Mouse (Mus musculus): Measurements from ENCODE around the gene Klhl32. TPM values are rescaled to one million over a fixed set of nuclear protein-coding genes. Genes with fewer than 3 reads are reported as not detected.
"Not testable (repeated sequence)": the region's sequence is repeated elsewhere in the genome, so short reads cannot be mapped to it uniquely, and the experiment has no call there.

The Klhl32 gene
- polyA plus RNA-seq, 1 experiment = not detected

GRCm38 (mm10) chr4:24670007-24670406 lies 180.9 kb downstream of the Klhl32 start:
- Histone ChIP-seq H3K4me1 (ENCODE audit: control insufficient read depth, insufficient read depth, low read length) (no peaks in the 10 kb centered on the region), H3K27ac (ENCODE audit: insufficient read depth, low read depth, low read length) (no peak overlapping the region), H3K4me3 (ENCODE audit: insufficient read depth, low read length) (no peak overlapping the region)
- no peak for TF ChIP-seq POLR2A (IDR thresholded peaks at IDR 0.05; ENCODE audit: borderline replicate concordance, low read depth, low read length)
- no peak for TF ChIP-seq CTCF (IDR thresholded peaks at IDR 0.05; ENCODE audit: low read depth, low read length)

- no peak for TF ChIP-seq POLR2A (IDR thresholded peaks at IDR 0.05; ENCODE audit: borderline replicate concordance, low read depth, low read length)
- TF ChIP-seq CTCF (IDR thresholded peaks at IDR 0.05; ENCODE audit: low read depth, low read length) = no peak
- Histone ChIP-seq H3K4me1 (ENCODE audit: control insufficient read depth, insufficient read depth, low read length) (no peaks in the 10 kb centered on the region), H3K27ac (ENCODE audit: insufficient read depth, low read depth, low read length) (no peak overlapping the region), H3K4me3 (ENCODE audit: insufficient read depth, low read length) (no peak overlapping the region)
Observed at GRCm38 (mm10) chr4:24659218-24659617, 191.7 kb downstream of the Klhl32 start.

GRCm38 (mm10) chr4:24644735-24645134 lies 206.2 kb downstream of the Klhl32 start:
- H3K4me3 ChIP-seq (ENCODE audit: insufficient read depth, low read length); H3K4me1 ChIP-seq (ENCODE audit: control insufficient read depth, insufficient read depth, low read length); H3K27ac ChIP-seq (ENCODE audit: insufficient read depth, low read depth, low read length): not testable (repeated sequence)

- H3K4me3 ChIP-seq (ENCODE audit: insufficient read depth, low read length) = no peak overlapping the region
- no peak overlapping the region for H3K27ac ChIP-seq (ENCODE audit: insufficient read depth, low read depth, low read length)
- no peak for TF ChIP-seq POLR2A (IDR thresholded peaks at IDR 0.05; ENCODE audit: borderline replicate concordance, low read depth, low read length)
- no peak for TF ChIP-seq CTCF (IDR thresholded peaks at IDR 0.05; ENCODE audit: low read depth, low read length)
- no peaks in the 10 kb centered on the region for H3K4me1 ChIP-seq (ENCODE audit: control insufficient read depth, insufficient read depth, low read length)
Observed at GRCm38 (mm10) chr4:24642306-24642705, 208.6 kb downstream of the Klhl32 start.

- Histone ChIP-seq H3K4me1 (ENCODE audit: control insufficient read depth, insufficient read depth, low read length) (no peaks in the 10 kb centered on the region), H3K4me3 (ENCODE audit: insufficient read depth, low read length) (no peak overlapping the region), H3K27ac (ENCODE audit: insufficient read depth, low read depth, low read length) (no peak overlapping the region)
- TF ChIP-seq POLR2A (IDR thresholded peaks at IDR 0.05; ENCODE audit: borderline replicate concordance, low read depth, low read length) (no peak), CTCF (IDR thresholded peaks at IDR 0.05; ENCODE audit: low read depth, low read length) (no peak)
Observed at GRCm38 (mm10) chr4:24631177-24631911, 219.6 kb downstream of the Klhl32 start.

GRCm38 (mm10) chr4:24630430-24630829 lies 220.5 kb downstream of the Klhl32 start:
- no peak for TF ChIP-seq CTCF (IDR thresholded peaks at IDR 0.05; ENCODE audit: low read depth, low read length)
- TF ChIP-seq POLR2A (IDR thresholded peaks at IDR 0.05; ENCODE audit: borderline replicate concordance, low read depth, low read length) = no peak
- no peaks in the 10 kb centered on the region for H3K4me1 ChIP-seq (ENCODE audit: control insufficient read depth, insufficient read depth, low read length)
- no peak overlapping the region for H3K27ac ChIP-seq (ENCODE audit: insufficient read depth, low read depth, low read length)
- H3K4me3 ChIP-seq (ENCODE audit: insufficient read depth, low read length) = no peak overlapping the region

- H3K4me1 ChIP-seq (ENCODE audit: control insufficient read depth, insufficient read depth, low read length) = no peaks in the 10 kb centered on the region
- no peak for TF ChIP-seq POLR2A (IDR thresholded peaks at IDR 0.05; ENCODE audit: borderline replicate concordance, low read depth, low read length)
- TF ChIP-seq CTCF (IDR thresholded peaks at IDR 0.05; ENCODE audit: low read depth, low read length) = no peak
- no peak overlapping the region for H3K4me3 ChIP-seq (ENCODE audit: insufficient read depth, low read length)
- no peak overlapping the region for H3K27ac ChIP-seq (ENCODE audit: insufficient read depth, low read depth, low read length)
Observed at GRCm38 (mm10) chr4:24627871-24628270, 223.1 kb downstream of the Klhl32 start.

- Histone ChIP-seq H3K27ac (ENCODE audit: insufficient read depth, low read depth, low read length) (no peak overlapping the region), H3K4me3 (ENCODE audit: insufficient read depth, low read length) (no peak overlapping the region), H3K4me1 (ENCODE audit: control insufficient read depth, insufficient read depth, low read length) (no peaks in the 10 kb centered on the region)
- TF ChIP-seq CTCF (IDR thresholded peaks at IDR 0.05; ENCODE audit: low read depth, low read length) (no peak), POLR2A (IDR thresholded peaks at IDR 0.05; ENCODE audit: borderline replicate concordance, low read depth, low read length) (no peak)
Observed at GRCm38 (mm10) chr4:24626686-24627085, 224.2 kb downstream of the Klhl32 start.

- no peak overlapping the region for H3K27ac ChIP-seq (ENCODE audit: insufficient read depth, low read depth, low read length)
- TF ChIP-seq CTCF (IDR thresholded peaks at IDR 0.05; ENCODE audit: low read depth, low read length) (no peak), POLR2A (IDR thresholded peaks at IDR 0.05; ENCODE audit: borderline replicate concordance, low read depth, low read length) (no peak)
Observed at GRCm38 (mm10) chr4:24625951-24626584, 224.9 kb downstream of the Klhl32 start.

GRCm38 (mm10) chr4:24621422-24622187 lies 229.3 kb downstream of the Klhl32 start:
- H3K4me3 ChIP-seq (ENCODE audit: insufficient read depth, low read length) = no peak overlapping the region

More at GRCm38 (mm10) chr4:24625951-24626584, 224.9 kb downstream of the Klhl32 start:
- Histone ChIP-seq H3K4me3 (ENCODE audit: insufficient read depth, low read length) (no peak overlapping the region), H3K4me1 (ENCODE audit: control insufficient read depth, insufficient read depth, low read length) (no peaks in the 10 kb centered on the region)

More at GRCm38 (mm10) chr4:24621422-24622187, 229.3 kb downstream of the Klhl32 start:
- TF ChIP-seq POLR2A (IDR thresholded peaks at IDR 0.05; ENCODE audit: borderline replicate concordance, low read depth, low read length) (no peak), CTCF (IDR thresholded peaks at IDR 0.05; ENCODE audit: low read depth, low read length) (no peak)
- Histone ChIP-seq H3K27ac (ENCODE audit: insufficient read depth, low read depth, low read length) (no peak overlapping the region), H3K4me1 (ENCODE audit: control insufficient read depth, insufficient read depth, low read length) (peaks cover 3% of the 10 kb centered on the region)
